Mouse (Mus musculus): ENCODE data around the gene Bmp6.

Bmp6 gene

DNA sequence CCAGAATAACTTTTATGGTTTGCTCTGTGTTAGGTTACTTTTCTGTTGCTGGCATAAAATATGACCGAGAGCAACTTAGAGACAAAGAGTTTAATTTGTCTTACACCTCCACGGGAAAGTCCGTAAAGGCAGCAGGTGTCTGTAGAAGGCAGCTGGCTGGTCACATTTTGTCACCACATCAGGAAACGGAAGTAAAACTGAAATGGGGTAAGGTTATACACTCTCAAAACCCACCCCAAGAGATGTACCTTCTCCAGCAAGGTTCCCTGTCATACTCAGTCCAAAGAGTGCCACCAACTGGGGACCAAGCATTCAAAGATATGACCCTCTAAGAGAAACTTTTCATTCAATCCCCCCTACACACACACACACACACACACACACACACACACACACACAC lies 201.8 kb downstream of the Bmp6 start:
- DNase-seq (ENCODE audit: low read depth): no peak

DNA sequence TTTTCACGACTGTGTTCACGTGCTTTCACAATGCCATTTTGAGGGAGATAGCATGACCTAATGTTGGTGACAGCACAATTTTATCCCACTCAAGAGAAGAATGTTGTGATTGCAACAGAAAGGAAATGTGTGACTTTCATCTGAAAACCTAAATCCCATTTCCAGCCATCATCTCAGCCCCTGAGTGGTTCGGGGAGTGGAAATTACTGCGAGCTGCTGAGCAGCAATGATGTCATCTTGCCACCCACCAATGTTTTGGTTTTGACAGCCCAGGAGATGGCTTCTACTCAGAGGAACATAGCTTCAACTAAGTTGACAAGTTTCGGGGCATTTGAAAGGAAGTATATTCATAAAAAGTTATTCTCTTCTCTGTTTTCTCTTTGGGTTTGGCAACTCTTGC lies 202.8 kb downstream of the Bmp6 start:
- no peak for DNase-seq (ENCODE audit: low read depth)

DNA sequence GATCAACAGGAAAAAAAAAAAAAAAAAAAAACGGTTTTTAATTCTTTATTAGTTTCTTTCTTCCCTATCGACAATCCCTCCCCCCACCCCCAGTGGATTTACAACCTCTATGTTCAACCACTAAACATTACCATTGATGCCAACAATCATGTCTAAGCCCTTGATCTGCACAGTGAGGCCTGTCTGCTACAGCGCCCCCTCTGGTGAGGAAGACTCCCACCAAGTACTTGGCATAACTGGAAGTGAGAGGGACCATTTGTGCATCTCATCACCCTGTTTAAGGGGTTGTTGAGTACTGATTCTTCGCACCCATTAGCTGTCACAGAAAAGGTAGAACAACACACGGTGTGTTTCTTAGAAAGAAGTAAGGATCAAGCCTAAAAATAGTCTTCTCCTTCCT lies 203.8 kb downstream of the Bmp6 start:
- no peak for DNase-seq (ENCODE audit: low read depth)

Data from c-Kit-positive CD71-negative TER-119-negative erythroid progenitor cells, embryonic 14.5 days (primary cell).